Mouse (Mus musculus) telencephalon, adult 2 months (tissue): ENCODE measurements at regions not wholly inside any gene's neighbourhood (a gene's known extent, or its start where the extent isn't known, plus 50 kb on each side); places are given as distances from the start of the nearest gene placed in this dataset.

ENCODE experiments used
- DNase-seq: peaks from one replicate; pipeline ENCODE4 v3.0.0-alpha.2; 2011; ENCODE audit warnings: low read depth, low spot score

DNA sequence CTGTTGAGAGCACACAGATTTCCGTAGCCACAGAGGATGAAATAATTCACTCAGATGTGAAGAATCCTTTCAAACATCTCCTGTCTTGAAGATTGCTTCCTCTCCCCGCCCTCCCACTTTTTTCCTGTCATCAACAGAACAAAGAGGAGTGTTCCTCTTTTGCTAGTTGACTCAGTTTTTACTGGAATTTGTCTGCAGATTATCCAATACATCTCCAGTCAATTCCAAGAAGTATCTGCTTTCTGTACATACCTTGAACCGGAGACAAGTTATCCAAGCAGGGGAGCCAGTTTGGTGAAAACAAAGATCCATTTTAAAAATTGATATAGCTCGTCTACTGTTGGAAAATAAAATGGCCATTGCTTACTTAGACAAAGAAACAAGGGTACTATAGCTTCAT is 328.5 kb downstream of the Ttll7 start:
- no peak for DNase-seq

DNA sequence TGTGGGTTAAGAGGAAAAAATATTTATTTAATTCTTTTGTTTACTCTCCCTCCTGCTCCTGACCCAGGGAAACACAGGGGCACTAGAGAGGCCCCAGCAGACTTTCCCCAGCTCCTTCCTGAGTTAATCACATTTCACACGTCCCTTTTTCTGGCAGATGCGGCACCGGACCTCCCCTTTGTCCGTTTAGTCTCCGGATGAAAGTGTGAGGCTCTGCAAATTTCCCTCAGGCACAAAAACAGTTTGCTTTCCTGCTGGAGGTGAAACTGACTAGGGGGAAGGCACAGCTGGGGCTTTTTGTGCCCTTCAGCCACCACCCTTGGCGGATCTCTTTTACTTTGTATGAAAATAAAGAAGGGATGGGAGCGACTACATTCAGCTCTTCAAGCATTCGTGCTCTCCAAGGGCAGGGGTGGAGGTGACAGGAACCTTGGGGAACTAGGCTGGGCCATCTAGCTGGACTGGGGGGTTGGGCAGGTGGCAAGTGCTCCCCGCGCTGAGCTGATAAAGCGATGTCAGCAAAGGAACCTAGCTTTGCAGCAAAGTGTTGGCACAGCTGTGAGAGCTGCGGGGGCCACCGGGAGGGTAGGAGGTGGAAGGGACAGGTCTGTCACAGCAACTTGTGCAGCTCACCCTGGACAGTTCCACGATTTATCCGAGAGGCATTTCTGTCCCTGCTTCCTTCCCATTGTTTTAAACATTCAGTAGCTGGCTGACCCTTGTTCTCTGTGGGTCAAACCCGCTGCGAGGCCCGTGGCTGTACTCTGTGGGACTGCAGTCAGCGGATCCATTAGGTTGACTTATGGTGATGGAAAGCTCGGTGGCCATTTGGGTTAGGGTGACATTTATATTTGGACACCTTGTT is 329.6 kb downstream of the Ttll7 start:
- no peak for DNase-seq

DNA sequence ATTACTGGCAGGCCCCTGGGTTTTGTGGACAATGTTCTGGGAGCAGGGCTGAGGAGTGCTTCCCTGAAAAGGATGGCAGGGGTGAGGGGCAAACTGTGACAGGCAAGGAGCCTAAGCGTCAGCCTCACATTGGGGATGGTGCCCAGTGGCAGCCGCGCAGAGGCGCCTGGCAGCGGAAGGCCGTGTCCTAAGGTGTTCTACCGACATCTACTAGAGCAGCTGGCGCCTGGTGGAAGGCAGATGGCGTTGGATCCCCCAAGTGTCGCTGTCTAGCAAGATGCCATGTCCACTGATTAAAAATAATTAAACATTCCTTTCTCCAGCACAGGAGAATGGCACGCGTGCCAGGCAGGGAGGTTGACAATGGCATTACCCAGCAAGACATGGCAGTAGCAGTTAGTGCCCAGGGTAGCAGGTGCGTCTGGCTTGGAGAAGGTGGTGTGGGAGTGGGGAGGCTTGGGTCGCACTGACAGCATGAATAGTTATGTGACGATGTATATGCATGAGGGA is 330.3 kb downstream of the Ttll7 start:
- DNase-seq: no peak

DNA sequence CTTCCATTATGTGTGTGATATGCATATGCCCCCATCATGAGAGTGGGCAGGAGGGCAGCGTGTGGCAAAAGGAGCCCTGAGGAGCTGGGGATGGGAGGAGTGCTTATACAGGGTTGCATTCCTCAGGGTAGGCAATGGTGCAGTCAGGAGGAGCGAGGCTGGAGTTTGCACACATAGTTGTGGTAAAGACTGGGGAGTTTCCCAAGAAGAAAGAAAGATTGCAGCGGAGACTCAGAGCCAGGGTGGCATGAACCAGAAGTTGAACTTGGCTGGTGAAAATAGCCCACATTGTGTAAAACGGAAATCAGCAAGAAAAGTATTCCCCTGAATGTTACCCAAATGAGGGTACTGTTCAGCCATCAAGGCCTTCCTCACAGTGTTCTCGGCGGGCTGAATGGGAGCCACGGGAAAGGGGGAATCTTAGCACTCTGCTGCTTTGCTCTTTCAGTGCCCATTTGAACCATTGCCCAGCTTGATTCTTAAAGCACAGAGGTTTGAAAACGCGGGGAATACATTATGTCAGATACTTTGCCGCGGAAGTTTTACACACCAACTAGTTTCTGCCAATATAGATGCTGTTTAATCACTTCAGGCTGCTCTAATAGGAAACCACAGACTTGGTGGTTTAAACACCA is 331.6 kb downstream of the Ttll7 start:
- DNase-seq: no peak

DNA sequence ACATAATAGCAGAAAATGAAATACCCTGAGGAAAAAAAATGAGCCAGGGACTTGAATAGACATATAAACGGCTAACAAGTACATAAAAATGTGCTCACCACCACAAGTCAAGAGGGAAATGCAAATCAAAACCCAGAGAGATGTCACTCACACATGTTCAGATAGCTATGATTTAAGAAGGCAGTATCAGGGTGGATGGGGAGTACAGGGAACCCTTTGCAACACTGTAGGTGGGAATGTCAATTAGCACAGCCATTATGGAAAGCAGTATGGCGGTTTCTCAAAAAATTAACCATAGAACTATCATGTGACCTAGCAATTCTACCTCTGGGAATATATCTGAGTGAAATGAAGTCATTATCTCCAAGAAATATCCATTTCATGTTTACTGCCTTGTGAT is 337.6 kb downstream of the Ttll7 start:
- DNase-seq: no peak

DNA sequence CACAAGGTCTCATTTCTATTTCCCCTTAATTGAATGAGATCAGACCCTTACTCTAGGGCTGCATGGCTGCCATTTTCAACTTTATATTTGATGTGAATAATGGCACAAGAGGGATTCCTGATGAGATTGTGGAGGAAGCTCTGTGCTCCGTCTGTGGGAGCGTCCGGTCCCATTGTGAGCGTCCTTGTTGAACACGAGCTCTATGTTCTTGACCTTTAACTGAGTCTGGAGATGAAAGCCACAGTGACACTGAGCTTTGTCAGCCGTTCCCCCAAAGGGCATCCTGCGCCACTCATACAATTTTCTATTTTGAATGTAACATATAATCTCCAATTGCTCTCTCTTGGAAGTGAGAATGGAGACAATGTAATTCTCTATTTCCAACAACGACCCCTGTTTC is 344.5 kb downstream of the Ttll7 start:
- DNase-seq: no peak

DNA sequence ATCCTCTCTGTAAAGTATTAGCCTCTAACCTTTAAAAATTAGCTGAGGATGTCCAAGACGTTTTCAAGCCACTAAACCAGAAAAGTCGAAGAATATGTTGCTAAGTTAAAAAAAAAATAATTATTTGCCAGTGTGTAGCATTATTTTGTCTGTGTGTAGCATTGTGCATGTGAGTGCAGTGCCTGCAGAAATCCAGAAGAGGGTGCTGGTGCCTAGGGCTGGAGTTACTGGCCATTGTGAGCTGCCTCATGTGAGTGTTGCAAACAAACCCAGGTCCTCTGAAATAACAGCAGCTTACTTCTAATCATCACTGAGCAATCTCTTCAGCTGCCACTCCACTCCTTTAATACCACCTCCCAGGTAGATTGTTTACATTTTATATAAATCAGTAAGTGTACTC is 345.0 kb downstream of the Ttll7 start:
- DNase-seq: no peak

DNA sequence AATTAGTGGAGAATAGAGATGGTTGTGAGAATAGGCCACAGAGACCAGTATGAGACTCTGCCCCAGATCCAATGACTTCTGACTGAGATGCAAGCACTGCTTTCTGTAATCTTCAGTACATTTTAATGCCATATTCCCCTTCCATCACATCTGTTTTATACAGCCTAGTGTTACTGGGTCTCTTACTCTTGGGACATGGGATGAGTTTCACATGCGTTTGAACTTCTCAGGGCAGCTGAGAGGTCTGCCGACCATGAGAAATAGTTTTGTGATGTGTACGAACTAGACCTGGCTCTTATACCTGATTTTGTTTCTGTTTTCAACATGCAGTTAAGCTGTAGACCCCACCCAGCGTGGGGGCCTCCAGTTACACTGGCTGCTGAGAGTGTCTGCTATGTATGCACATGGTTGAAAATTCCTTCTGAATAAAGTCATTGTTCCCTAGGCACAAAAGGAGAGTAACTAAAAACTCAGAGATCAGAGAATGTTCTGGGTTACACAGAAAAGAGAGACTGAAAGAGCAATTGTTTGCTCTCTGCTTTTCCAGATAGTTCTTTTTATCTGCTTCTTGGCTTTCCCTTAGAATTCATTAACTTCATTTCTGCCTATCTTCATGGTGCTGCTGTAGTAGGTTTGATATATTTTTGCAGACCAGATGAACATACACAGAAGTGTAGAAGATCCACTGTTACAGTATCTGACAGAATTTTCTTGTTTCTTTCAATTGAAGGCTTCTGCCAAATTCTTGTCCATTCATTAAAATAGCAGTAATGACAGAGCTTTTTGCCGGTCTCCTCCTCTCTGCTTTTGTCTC is 359.2 kb downstream of the Ttll7 start:
- DNase-seq: no peak

DNA sequence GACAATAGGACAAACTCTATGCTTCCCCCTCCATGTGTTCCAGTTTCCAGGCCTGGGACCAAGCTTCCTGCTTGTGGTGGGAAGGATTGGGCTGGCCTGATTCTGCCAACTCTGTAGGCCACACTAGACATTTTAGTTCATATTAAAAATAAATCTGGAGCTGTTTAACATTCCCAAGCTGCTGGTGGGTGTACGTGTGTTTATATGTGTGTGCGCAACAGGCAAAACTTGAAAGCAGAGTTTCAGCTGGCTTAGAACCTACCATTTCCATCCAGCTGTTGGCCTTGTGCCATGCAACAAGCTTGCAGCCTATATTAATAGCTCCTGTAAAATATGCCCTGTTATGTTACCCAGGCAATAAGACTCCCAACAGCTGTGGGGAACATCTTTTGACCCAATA is 376.5 kb downstream of the Ttll7 start:
- peak; percentile 19 for DNase-seq

DNA sequence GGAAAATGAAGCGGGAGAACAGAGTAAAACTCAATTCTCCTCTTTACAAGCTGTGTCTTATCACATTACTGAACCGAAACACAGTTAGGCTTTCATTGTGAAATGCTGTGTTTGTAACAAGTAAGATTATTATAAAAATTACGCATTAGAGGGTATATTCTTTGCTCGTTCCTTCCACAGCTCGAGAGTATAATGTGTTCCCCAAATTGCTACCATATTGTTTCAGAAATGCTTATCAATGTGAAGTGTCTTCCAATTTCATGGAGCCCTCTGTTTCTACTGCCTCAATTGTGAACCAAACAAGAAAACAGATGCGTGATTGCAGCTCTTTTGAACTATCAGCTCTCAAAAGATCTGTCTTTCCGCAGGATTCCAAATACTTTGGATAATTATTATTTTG is 378.4 kb downstream of the Ttll7 start:
- no peak for DNase-seq

DNA sequence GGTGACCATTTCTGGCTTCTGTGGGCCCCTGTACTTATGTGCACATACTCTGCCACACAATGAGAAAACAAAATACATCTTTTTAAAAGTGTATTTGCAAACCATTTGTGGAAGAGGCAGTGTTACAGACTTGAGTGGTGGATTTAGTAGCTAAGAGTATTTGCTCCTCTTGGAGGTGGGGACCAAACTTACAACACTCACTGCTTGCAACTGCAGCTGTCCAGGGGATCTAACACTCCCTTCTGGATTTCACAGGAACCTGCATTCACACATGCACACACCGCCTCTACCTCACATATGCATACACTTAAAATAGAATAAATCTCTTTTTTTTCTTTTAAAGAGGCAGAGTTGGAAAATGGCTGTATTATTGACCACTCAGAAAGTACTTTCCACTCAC is 386.2 kb downstream of the Ttll7 start:
- no peak for DNase-seq

DNA sequence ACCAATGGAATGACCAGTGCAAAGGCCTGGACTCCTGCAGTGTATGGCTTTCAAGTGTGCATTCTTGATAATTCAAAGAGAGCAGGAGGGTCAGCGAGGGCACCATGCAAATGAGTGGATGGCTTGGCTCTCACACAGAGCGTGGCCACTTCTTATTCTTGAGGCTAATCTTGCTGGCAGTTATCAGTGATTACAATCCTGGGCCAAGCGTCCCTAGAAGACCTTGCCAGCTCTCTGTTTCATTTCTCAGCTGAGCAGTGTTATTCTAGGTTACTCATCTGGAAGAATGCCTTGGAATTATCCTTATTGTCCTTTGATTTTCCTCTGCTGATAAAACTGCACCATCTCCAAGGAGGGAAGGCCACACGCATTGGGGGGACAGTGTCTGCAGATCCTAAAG is 388.5 kb downstream of the Ttll7 start:
- DNase-seq: no peak

DNA sequence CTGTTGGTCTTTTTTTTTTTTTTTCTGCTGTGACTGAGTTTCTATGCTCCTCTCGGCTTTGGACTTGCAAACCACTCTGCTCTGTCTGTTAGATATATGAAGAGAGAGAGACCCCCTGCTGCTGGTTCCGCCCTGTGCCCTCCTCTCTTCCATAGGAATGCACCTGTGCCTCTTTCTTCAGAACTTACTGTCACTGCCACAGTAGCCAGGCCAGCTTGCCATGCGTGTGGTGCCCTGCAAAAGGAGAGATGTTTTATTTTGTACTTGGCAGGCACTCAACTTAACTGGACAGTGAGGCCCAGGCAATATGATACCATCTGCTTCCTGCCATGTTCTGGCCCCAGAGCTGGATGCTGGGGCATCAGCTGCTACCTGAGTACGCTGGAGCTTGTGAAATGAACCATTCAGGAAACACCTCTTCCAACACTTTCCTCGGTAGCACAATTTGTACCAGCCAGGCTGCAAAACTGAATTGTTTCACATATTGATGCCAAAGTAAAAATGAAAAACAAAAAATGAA is 392.8 kb downstream of the Ttll7 start:
- DNase-seq: no peak

DNA sequence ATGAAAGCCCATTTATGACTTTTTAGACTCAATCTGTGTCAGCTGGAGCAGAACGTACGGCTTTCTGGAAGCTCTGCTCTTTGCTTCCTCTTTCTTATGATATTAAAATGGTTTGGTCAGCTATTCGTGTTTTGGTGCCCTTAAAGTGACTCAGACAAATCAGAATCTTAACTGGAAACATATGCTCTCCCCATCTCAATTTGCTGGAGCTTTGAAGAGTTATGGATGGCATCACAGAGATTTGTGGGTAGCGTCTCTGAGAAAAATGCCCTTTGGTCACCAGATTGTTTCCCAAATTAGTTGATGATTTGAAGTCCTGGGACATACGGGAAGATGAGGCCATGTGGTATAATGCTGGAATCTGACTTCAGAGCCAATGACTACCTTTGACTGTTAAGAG is 394.0 kb downstream of the Ttll7 start:
- DNase-seq: no peak

DNA sequence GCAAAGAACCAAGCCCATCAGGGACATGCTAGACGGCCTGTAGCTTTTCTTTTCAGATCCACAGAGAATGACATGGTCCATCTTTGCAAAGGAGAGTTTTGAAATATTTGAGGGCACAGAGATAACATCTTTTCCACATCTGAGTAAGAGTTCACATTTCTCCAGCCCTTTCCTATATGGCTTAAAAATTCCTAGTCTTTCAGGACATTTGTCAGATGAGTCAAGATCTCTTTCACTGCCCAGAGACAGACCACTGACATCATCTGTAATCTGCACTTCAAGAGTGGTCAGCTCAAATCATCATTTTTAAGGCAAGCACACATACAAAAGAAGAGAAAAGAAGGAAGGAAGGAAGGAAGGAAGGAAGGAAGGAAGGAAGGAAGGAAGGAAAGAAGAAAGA is 397.3 kb downstream of the Ttll7 start:
- DNase-seq: no peak

DNA sequence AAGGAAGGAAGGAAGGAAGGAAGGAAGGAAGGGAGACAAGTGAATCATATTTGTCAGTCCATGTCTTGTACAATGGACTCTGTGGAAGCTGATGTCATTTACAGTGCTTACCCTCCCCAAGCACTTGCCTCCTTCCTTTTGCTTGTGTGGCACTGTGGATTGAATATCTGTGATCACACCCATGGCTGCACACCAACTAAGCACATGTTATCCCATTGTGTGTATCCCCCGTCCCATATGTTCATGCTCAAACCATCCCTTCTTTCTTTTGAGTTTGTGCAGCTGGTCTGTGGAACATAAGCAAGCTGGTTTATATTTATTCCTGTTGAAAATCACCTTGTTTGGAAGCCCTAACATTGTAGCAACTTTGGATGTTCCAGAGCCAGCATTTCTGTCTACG is 397.7 kb downstream of the Ttll7 start:
- DNase-seq: no peak

DNA sequence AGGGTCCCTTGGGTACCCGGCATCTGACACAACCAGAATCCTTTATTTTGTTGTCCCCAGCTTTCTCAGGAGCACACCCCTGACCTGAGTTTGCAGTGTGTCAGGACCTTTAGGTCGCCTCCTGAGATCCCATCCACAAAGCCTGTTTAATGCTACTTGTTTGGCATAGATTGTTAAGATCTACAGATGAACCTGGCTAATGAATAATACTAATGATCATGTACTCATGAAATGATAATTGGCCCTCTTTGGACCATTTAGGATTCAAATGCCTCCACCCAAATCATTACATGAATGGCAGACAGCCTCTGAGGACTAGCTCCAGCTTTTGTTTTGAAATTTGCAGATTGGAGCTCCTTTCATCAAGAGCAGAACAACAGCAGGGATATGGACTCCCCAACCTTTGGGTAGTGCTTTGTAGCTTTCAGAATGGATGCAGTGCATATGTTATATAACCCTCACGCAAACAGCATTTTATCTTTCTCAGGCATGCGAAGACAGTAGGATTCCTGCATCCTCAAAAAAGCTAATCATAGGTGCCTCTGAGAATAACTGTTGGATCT is 400.1 kb downstream of the Ttll7 start:
- no peak for DNase-seq

DNA sequence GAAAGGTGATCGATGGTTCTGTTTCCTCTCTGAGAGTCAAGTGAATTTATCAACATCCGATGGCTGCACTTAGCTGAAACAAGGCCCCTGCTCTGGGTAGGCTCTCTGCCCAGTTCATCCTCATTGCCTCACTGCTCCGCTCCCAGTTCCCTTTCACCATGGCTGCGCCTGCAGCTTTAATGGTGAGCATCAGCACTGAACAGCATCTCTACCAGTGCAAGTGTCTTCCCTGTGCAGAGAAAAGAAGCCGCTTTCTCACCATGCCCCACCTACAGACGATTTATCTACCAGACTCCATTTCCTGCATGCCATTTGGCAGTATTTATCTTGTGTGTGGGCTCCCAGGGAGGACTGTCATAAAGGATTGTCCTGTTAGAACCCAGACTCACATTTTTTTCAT is 400.6 kb downstream of the Ttll7 start:
- DNase-seq: no peak

DNA sequence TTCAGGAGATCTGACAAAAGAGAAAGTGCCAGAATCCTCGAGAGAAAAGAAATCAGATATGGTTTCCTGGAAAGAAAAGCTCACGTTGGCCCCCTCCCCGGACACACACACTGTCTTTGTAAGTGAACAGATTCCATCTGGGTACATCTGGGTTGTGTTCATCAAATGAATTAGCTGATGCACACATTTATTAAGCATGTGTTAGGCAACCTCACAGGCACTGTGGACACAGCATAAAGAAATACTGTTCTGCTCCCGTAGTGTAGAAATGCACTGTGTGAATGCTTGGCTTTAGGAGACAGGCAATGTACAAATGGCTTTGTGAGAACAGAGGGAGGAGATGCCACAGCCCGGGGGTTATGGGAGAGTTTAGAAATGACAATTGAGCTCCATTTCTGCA is 402.3 kb downstream of the Ttll7 start:
- no peak for DNase-seq

DNA sequence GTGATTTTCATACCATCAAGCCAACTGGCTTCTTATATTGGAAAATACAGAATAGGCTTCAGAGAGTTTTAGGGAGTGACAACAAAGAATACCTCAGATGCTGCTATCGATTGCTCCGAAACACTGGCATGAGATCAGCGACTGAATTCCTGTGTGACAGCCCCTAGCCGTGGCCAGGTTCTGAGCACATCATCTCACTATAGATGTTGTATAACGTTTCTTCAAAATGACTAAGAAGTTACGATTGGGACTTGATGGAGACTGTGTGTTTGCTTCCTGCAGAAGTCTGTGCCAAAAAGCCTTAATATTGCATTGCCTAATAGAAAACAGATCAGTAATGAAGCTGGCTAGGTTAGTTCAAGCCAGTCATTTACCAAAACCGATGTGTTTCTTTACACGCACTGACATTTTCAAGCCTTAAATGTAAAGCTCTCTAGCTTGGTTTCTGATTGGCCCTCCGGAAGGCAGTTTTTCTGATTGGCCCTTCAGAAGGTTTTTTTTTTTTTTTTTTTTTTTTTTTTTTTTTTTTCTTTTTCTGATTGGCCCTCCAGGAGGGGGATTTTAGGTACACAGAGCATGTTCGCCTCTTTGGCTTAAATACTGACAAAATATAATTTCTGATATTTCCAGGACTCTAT is 408.9 kb downstream of the Ttll7 start:
- DNase-seq: no peak

DNA sequence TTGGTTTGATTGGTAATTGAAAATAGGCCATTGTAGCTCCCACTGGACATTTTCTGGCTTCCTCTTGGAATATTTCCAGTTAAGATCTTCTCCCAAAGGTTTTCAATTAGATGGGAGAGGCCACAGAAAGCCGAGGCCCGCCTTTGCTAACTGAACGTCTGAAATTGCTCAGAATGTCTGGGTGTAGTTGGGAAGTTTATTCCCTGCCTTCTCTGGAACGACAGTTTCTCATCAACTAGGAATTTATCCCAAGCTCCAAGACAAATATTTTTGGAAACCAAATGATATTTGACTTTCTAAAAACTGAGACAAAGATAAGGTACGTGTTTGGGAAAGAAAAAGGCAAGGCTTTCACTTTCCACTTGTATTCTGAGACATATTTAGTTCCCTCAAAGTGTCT is 414.4 kb downstream of the Ttll7 start:
- no peak for DNase-seq
